Mouse (Mus musculus) lung, embryonic 16.5 days (tissue): ENCODE data around the gene Tbc1d22a. TPM values are rescaled to one million over a fixed set of nuclear protein-coding genes. Genes with fewer than 3 reads are reported as not detected.

Experiments
- ATAC-seq: fragments of 200-750 bp; cut with Nextera tagmentation; 2 replicates; pipeline ENCODE4 v1.8.0; 2017; ENCODE audit warnings: low read depth, mild to moderate bottlenecking, moderate library complexity
- H3K27ac ChIP-seq: fragments of 300-500 bp; sonication (generic); 2 replicates; pipeline ENCODE4 v1.5.1; 2014; ENCODE audit warnings: mild to moderate bottlenecking, control low read depth, low read length
- H3K27me3 ChIP-seq: fragments of 300-500 bp; sonication (generic); 2 replicates; pipeline ENCODE4 v1.6.1; 2014; ENCODE audit warnings: low read depth, low read length, mixed read lengths; ENCODE audit not compliant: control insufficient read depth, insufficient read depth
- H3K36me3 ChIP-seq: fragments of 300-500 bp; sonication (generic); 2 replicates; pipeline ENCODE4 v1.6.1; 2014; ENCODE audit warnings: low read length; ENCODE audit not compliant: control insufficient read depth, insufficient read depth
- H3K4me1 ChIP-seq: fragments of 300-500 bp; sonication (generic); replicated peaks from 2 replicates; pipeline ENCODE4 v1.6.1; 2014; ENCODE audit warnings: low read length, mixed read lengths; ENCODE audit not compliant: control insufficient read depth, insufficient read depth
- H3K4me2 ChIP-seq: fragments of 300-500 bp; sonication (generic); 2 replicates; pipeline ENCODE4 v1.6.1; 2014; ENCODE audit warnings: low read depth, low read length, control low read depth
- H3K4me3 ChIP-seq: fragments of 300-500 bp; sonication (generic); 2 replicates; pipeline ENCODE4 v1.5.1; 2014; ENCODE audit warnings: mild to moderate bottlenecking, low read length, control low read depth
- H3K9ac ChIP-seq: fragments of 300-500 bp; sonication (generic); 2 replicates; pipeline ENCODE4 v1.6.1; 2014; ENCODE audit warnings: low read length, control low read depth
- H3K9me3 ChIP-seq: fragments of 300-500 bp; sonication (generic); 2 replicates; pipeline ENCODE4 v1.6.1; 2016; ENCODE audit warnings: low read length; ENCODE audit not compliant: control insufficient read depth
- WGBS: fragments of 180-500 bp; shearing (Covaris S2); extraction: QIAGEN DNeasy Blood & Tissue Kit; methylation state at CpG from one replicate; pipeline ENCODE4 v1.1.7; 2014; 5-methylcytosine and 5-hydroxymethylcytosine counted together
- polyA plus RNA-seq: library from polyadenylated mRNA; unstranded; fragments of >200 nt; fragmentation: Nextera tagmentation; extraction: Ambion mirVana; gene quantifications from 2 replicates; pipeline ENCODE4 v1.2.1, GENCODE M21; 2015

The Tbc1d22a gene
- polyA plus RNA-seq, 1 experiment from 2014 or later = 13.6 TPM

DNA sequence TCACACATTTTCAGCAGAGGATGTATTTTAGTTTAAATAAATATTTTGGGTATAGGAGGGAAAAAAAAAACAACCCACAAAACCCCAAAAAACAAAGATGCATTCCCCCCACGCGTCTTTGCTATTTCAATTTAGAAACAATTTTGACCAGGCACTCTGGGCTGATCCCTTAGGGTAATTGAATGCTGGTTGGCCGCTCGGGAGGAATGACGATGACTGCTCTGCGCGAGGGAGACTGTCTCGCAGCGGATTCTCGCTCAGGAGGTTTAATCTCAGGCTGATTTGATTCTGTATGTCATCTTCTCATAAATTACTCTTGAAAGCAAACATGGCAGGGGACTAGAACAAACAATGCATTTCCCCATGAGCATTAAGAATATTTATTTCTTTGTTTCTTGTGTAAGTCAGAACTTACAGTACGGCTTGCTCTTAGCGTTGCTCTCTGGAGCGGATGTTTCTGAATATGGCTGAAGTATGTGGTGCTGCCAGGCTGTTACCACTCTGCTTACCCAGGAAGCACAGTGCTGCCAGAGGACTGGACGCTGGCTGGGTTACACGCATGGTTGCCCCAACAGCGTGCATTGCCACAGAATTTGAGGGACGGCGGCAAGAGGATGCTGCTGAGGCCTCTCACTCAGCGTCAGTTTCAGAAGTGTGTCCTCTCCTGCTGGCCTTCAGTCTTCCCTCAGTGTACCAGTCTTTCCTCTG, 106.7 kb downstream of the Tbc1d22a start:
- 83% methylated on average over 19 of the region's 19 CpGs for WGBS
- H3K9me3 ChIP-seq = no peaks in the 10 kb centered on the region
- no peak for ATAC-seq
- H3K27ac ChIP-seq = no peak overlapping the region
- no peaks in the 10 kb centered on the region for H3K27me3 ChIP-seq
- no peak overlapping the region for H3K4me3 ChIP-seq
- no peak overlapping the region for H3K4me2 ChIP-seq
- H3K36me3 ChIP-seq = no peaks in the 10 kb centered on the region
- no peak overlapping the region for H3K9ac ChIP-seq
- no peaks in the 10 kb centered on the region for H3K4me1 ChIP-seq

DNA sequence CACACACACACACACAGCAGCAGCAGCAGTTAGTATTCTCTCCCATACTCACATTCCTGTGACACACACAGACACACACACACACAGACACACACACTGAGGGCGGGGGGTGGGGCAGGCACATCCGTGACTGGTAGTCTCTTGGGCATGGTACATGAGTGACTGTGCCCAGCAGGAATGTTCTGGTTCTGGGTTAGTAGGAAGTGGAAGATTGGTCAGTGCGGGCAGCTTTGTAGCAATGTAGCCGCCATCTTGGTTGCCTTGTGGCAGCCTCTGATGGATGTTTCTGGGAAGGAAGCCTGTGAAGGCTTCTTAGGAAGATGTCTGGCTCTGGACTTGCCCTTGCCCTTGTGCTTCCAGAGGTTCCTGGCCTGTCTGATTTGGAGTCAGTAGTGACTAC, 112.1 kb downstream of the Tbc1d22a start:
- H3K27me3 ChIP-seq = no peaks in the 10 kb centered on the region
- H3K36me3 ChIP-seq = no peaks in the 10 kb centered on the region
- no peaks in the 10 kb centered on the region for H3K4me1 ChIP-seq
- H3K4me3 ChIP-seq = no peak overlapping the region
- no peak for ATAC-seq
- no peak overlapping the region for H3K9ac ChIP-seq
- no peak overlapping the region for H3K27ac ChIP-seq
- H3K9me3 ChIP-seq = no peaks in the 10 kb centered on the region
- WGBS = 96% methylated on average over 4 of the region's 4 CpGs
- no peak overlapping the region for H3K4me2 ChIP-seq

DNA sequence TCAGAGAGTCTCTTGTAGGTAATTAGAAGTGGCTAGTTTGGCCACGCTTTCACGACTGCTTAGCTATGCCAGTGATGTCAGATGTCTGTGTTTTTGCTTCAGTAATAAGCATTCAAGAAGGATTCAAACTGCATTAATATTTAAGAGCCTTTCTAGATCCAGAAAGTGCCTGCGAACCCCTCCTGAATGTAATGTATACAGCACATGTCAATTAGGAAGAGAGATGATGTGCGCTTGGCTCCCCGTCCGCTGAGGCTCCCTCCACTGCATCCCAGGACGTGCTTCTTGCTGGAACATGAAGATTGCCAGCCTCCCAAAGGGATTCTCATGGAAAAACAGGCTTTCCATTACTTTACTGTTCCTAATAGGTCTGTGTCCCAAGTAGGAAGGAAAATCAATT, 115.7 kb downstream of the Tbc1d22a start:
- no peaks in the 10 kb centered on the region for H3K36me3 ChIP-seq
- no peak overlapping the region for H3K9ac ChIP-seq
- no peak overlapping the region for H3K4me2 ChIP-seq
- H3K9me3 ChIP-seq = no peaks in the 10 kb centered on the region
- H3K4me1 ChIP-seq = no peaks in the 10 kb centered on the region
- no peak for ATAC-seq
- WGBS = 57% methylated on average over 7 of the region's 7 CpGs
- no peak overlapping the region for H3K4me3 ChIP-seq
- H3K27me3 ChIP-seq = no peaks in the 10 kb centered on the region
- H3K27ac ChIP-seq = no peak overlapping the region

DNA sequence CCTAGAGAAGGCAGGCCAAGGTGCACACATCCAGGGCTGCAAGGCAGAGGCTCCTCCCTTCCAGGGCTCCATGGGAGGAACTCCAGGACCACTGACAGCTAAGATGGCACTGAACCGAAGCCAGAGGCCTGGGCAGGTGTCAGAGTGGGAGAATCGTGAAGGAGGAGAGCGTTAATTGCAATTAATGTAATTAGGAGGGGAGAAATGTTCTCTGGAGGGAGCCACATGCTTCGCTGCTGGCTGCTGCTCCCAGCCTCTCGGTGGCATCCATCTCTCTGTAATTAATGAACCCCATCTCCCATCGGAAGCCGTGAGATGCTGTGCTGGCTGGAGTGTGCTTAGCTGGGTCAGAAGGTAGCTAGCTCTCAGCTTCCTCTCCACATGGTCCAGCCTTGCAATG, 116.2 kb downstream of the Tbc1d22a start:
- ATAC-seq = no peak
- Histone ChIP-seq H3K27me3 (no peaks in the 10 kb centered on the region), H3K9me3 (no peaks in the 10 kb centered on the region), H3K9ac (no peak overlapping the region), H3K27ac (no peak overlapping the region), H3K4me1 (no peaks in the 10 kb centered on the region), H3K36me3 (no peaks in the 10 kb centered on the region), H3K4me3 (no peak overlapping the region), H3K4me2 (no peak overlapping the region)
- 75% methylated on average over 7 of the region's 7 CpGs for WGBS

- H3K9ac ChIP-seq = no peak overlapping the region
- H3K4me2 ChIP-seq = no peak overlapping the region
- H3K27me3 ChIP-seq = no peaks in the 10 kb centered on the region
- H3K4me1 ChIP-seq = no peaks in the 10 kb centered on the region
- H3K27ac ChIP-seq = no peak overlapping the region
- H3K4me3 ChIP-seq = no peak overlapping the region
- H3K9me3 ChIP-seq = no peaks in the 10 kb centered on the region
- ATAC-seq = no peak
- 67% methylated on average over 8 of the region's 8 CpGs for WGBS
- H3K36me3 ChIP-seq = no peaks in the 10 kb centered on the region
Measured at GRCm38 (mm10) chr15:86331501-86332245, 117.4 kb downstream of the Tbc1d22a start.

DNA sequence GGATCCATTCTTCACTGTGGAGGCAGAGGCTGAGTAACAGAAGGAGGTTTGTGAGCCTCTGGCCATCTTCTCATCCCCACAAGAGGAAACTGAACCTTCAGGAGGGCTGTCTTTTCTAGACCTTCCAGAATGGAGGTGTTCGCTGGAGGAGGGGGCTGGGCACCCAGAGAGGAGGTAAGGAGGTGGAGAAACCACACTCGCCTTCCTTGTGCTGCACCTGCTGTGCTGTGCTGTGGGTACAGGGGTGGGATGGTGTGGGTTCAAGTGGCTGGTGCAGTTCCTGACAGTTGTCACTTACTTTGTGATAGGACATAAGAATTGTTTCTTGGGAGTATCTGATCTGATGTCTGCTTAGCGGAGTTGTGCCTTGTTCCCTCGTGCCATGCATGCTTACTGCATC, 118.9 kb downstream of the Tbc1d22a start:
- Histone ChIP-seq H3K36me3 (no peaks in the 10 kb centered on the region), H3K9ac (no peak overlapping the region), H3K27ac (no peak overlapping the region), H3K9me3 (no peaks in the 10 kb centered on the region), H3K27me3 (no peaks in the 10 kb centered on the region), H3K4me1 (no peaks in the 10 kb centered on the region), H3K4me3 (no peak overlapping the region), H3K4me2 (no peak overlapping the region)
- ATAC-seq = no peak
- WGBS = 92% methylated on average over 4 of the region's 4 CpGs

DNA sequence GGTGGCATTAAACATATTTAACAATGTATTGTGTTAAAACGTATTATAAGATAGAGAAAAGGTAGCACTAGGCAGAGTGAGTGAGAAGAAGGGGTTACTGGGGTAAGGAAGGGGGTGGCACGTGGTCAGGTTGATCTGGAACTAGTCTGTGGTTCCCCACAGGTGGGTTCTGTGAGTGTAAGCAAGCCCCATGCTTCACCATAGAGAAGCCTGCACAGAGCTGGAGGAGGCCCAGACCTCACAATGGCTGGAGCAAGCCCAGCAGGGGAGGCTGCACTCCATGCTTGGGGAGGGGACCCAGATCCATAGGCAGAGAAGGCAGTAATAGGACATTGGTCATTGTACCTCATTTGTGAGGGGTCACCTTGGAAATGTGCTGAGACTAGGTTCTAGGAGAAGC, 119.3 kb downstream of the Tbc1d22a start:
- Histone ChIP-seq H3K4me2 (no peak overlapping the region), H3K4me1 (no peaks in the 10 kb centered on the region), H3K27ac (no peak overlapping the region), H3K9ac (no peak overlapping the region), H3K4me3 (no peak overlapping the region), H3K27me3 (no peaks in the 10 kb centered on the region), H3K9me3 (no peaks in the 10 kb centered on the region), H3K36me3 (no peaks in the 10 kb centered on the region)
- 73% methylated on average over 2 of the region's 2 CpGs for WGBS
- ATAC-seq = no peak

DNA sequence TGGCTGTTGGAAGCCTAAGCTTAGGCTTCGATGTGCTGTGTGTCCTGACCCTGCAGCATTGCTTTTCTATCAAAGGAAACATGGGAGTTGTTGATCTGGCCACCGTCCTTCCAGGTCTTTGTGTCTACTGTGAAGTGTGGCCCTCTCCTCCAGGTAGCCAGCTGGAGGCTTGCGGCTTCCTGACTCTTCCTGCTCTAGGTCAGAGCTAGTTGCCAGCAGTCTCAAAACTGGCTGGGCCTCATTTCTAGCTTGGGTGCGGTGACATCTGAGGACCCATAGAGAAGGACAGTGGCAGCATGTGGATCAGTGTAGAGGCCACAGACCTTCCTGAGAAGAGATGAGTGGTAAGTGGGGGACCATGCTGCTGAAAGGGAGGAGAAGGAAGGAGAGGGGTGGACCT, 120.0 kb downstream of the Tbc1d22a start:
- H3K27me3 ChIP-seq = no peaks in the 10 kb centered on the region

GRCm38 (mm10) chr15:86334745-86335144, 120.5 kb downstream of the Tbc1d22a start:
- WGBS = 83% methylated on average over 9 of the region's 9 CpGs
- Histone ChIP-seq H3K27ac (no peak overlapping the region), H3K9me3 (no peaks in the 10 kb centered on the region), H3K4me2 (no peak overlapping the region), H3K9ac (no peak overlapping the region), H3K36me3 (no peaks in the 10 kb centered on the region), H3K4me1 (no peaks in the 10 kb centered on the region), H3K27me3 (no peaks in the 10 kb centered on the region), H3K4me3 (no peak overlapping the region)
- ATAC-seq = no peak

More for the DNA sequence above, 120.0 kb downstream of the Tbc1d22a start:
- no peak overlapping the region for H3K4me3 ChIP-seq
- no peak overlapping the region for H3K4me2 ChIP-seq
- no peaks in the 10 kb centered on the region for H3K9me3 ChIP-seq
- no peaks in the 10 kb centered on the region for H3K4me1 ChIP-seq
- WGBS = 84% methylated on average over 4 of the region's 4 CpGs
- no peak for ATAC-seq
- H3K36me3 ChIP-seq = no peaks in the 10 kb centered on the region
- H3K27ac ChIP-seq = no peak overlapping the region
- H3K9ac ChIP-seq = no peak overlapping the region
